9 mouse cellular contexts compared by ENCODE assay signal in genomic region chr2:38645936-38646335, GRCm38 (mm10). TPM values are rescaled to one million over a fixed set of nuclear protein-coding genes. Genes with fewer than 3 reads are reported as not detected.
DNase-seq lines count a peak whose midpoint lies in the region; ATAC-seq and TF ChIP-seq lines count a peak whose summit lies in the region.
"Had no signal": no experiment of that assay in that cellular context is flagged by ENCODE, and none has a peak within 500 bp of the region (broad histone marks: within the 10 kb centered on the region; RNA-seq: fewer than 3 reads in every experiment).

No protein-coding gene starts in this region.

- peak; percentile 59 for TF ChIP-seq RAD21 in MEL (IDR thresholded peaks at IDR 0.05; ENCODE audit: low read depth, low read length)

- peak; percentile 57 to 81 (median 79) for TF ChIP-seq CTCF in MEL (IDR thresholded peaks at IDR 0.05 in 2 of 3, conservative IDR thresholded peaks at IDR 0.05 in 1 of 3; ENCODE audit: control insufficient read depth in 1 of 3, insufficient read depth in 1 of 3, low read depth in 2 of 3, low read length in 3 of 3, poor library complexity in 1 of 3, severe bottlenecking in 1 of 3)
- TF ChIP-seq CTCF in bone marrow, adult 2 months (IDR thresholded peaks at IDR 0.05; ENCODE audit: control insufficient read depth, insufficient read depth, low read length): peak; percentile 50; the same call in 1 of the 2 replicates
- TF ChIP-seq CTCF in heart, postnatal 0 days (IDR thresholded peaks at IDR 0.05; ENCODE audit: low read depth): peak; percentile 72

- no peak for TF ChIP-seq EP300 in MEL (IDR thresholded peaks at IDR 0.05; ENCODE audit: low read depth in 1 of 2, low read length in 2 of 2)
- no peak for TF ChIP-seq EP300 in heart, postnatal 0 days (IDR thresholded peaks at IDR 0.05; ENCODE audit: low read depth)

- TF ChIP-seq POLR2A in MEL (IDR thresholded peaks at IDR 0.05; ENCODE audit: control insufficient read depth in 1 of 2, insufficient read depth in 1 of 2, low read depth in 1 of 2, low read length in 2 of 2, poor library complexity in 1 of 2): no peak
- no peak for TF ChIP-seq POLR2A in bone marrow, adult 2 months (IDR thresholded peaks at IDR 0.05; ENCODE audit: borderline replicate concordance, control insufficient read depth, low read depth, low read length)

- peaks cover 0 to 9% of the 10 kb centered on the region in 2 experiments; a peak in 2 of 4 replicates for H3K4me1 ChIP-seq in MEL (ENCODE audit: control insufficient read depth in 1 of 2, insufficient read depth in 2 of 2, low read length in 2 of 2)
- no peaks in the 10 kb centered on the region; the same call in 1 of the 2 replicates for H3K4me1 ChIP-seq in bone marrow, adult 2 months (ENCODE audit: control insufficient read depth, insufficient read depth, low read length)
- peaks cover 27% of the 10 kb centered on the region for H3K4me1 ChIP-seq in forebrain, embryonic 10.5 days
- peaks cover 8% of the 10 kb centered on the region for H3K4me1 ChIP-seq in heart, postnatal 0 days (ENCODE audit: control insufficient read depth, insufficient read depth)
- H3K4me1 ChIP-seq in liver, embryonic 13.5 days (replicated peaks): peaks cover 20% of the 10 kb centered on the region

- H3K27me3 ChIP-seq in MEL (ENCODE audit: control insufficient read depth in 1 of 2, insufficient read depth in 2 of 2, low read length in 2 of 2): no peaks in the 10 kb centered on the region
- no peaks in the 10 kb centered on the region for H3K27me3 ChIP-seq in forebrain, embryonic 10.5 days (ENCODE audit: poor library complexity, severe bottlenecking)
- H3K27me3 ChIP-seq in heart, postnatal 0 days (ENCODE audit: control insufficient read depth, insufficient read depth, low read length): no peaks in the 10 kb centered on the region
- no peaks in the 10 kb centered on the region for H3K27me3 ChIP-seq in liver, embryonic 13.5 days
- H3K27me3 ChIP-seq: limb, embryonic 13.5 days had no signal

- WGBS in bone marrow, adult 2 months: 2% methylated on average over 3 of the region's 3 CpGs
- 1% methylated on average over 3 of the region's 3 CpGs for WGBS in forebrain, embryonic 10.5 days
- 2% methylated on average over 3 of the region's 3 CpGs for WGBS in heart, postnatal 0 days
- WGBS in liver, embryonic 13.5 days (ENCODE audit: insufficient replicate concordance): 2% methylated on average over 3 of the region's 3 CpGs

- H3K79me2 ChIP-seq in MEL (ENCODE audit: control insufficient read depth, insufficient read depth, low read length, poor library complexity): peaks cover 16% of the 10 kb centered on the region

- peaks cover 5 to 13% of the 10 kb centered on the region in 2 experiments; a peak in 3 of 4 replicates for H3K36me3 ChIP-seq in MEL (ENCODE audit: control insufficient read depth in 1 of 2, insufficient read depth in 2 of 2, low read length in 2 of 2)
- peaks cover 14% of the 10 kb centered on the region for H3K36me3 ChIP-seq in forebrain, embryonic 10.5 days (replicated peaks)
- peaks cover 10% of the 10 kb centered on the region for H3K36me3 ChIP-seq in heart, postnatal 0 days (replicated peaks; ENCODE audit: control insufficient read depth, insufficient read depth, low read length)
- peaks cover 11% of the 10 kb centered on the region for H3K36me3 ChIP-seq in liver, embryonic 13.5 days

- H3K9me3 ChIP-seq in MEL (replicated peaks; ENCODE audit: insufficient read depth, low read length): no peaks in the 10 kb centered on the region
- no peaks in the 10 kb centered on the region for H3K9me3 ChIP-seq in forebrain, embryonic 10.5 days
- H3K9me3 ChIP-seq in heart, postnatal 0 days (replicated peaks; ENCODE audit: control insufficient read depth, low read length): no peaks in the 10 kb centered on the region
- no peaks in the 10 kb centered on the region for H3K9me3 ChIP-seq in liver, embryonic 13.5 days (replicated peaks)

- ATAC-seq in heart, postnatal 0 days (ENCODE audit: insufficient read depth, low read depth): peak; percentile 51
- 0 out of 2 replicates have a peak, but pooled peaks have one; percentile 41 for ATAC-seq in liver, embryonic 13.5 days (ENCODE audit: low read depth)

- H3K27ac ChIP-seq in MEL (ENCODE audit: control insufficient read depth, low read depth, low read length): no peak overlapping the region
- no peak overlapping the region for H3K27ac ChIP-seq in bone marrow, adult 2 months (ENCODE audit: control insufficient read depth, insufficient read depth, low read depth, low read length, poor library complexity)
- no peak overlapping the region for H3K27ac ChIP-seq in forebrain, embryonic 10.5 days
- H3K27ac ChIP-seq in heart, postnatal 0 days (ENCODE audit: low read depth): no peak overlapping the region
- H3K27ac ChIP-seq in liver, embryonic 13.5 days: no peak overlapping the region
- H3K27ac ChIP-seq: limb, embryonic 13.5 days had no signal

- DNase-seq in MEL (ENCODE audit: low read depth, low spot score): peak; percentile 87
- DNase-seq in forebrain, embryonic 10.5 days (ENCODE audit: extremely low spot score, low spot score): peak; percentile 68
- peak; percentile 59 for DNase-seq in heart, postnatal 0 days (ENCODE audit: low spot score)
- peak; percentile 78 to 90 for DNase-seq in kidney, postnatal 36 days
- DNase-seq in liver, embryonic 13.5 days: peak; percentile 42
- DNase-seq in ovary, postnatal 36 days (ENCODE audit: low spot score): peak; percentile 73
- peak; percentile 52 to 73 for DNase-seq in urinary bladder, postnatal 4 days (ENCODE audit: low spot score in 2 of 2)

- H3K4me2 ChIP-seq in heart, postnatal 0 days (ENCODE audit: low read depth, low read length): no peak overlapping the region
- no peak overlapping the region for H3K4me2 ChIP-seq in liver, embryonic 13.5 days
- H3K4me2 ChIP-seq: limb, embryonic 13.5 days had no signal

- no peak overlapping the region for H3K4me3 ChIP-seq in MEL (ENCODE audit: control insufficient read depth in 1 of 2, insufficient read depth in 1 of 2, low read depth in 2 of 2, low read length in 2 of 2)
- H3K4me3 ChIP-seq in bone marrow, adult 2 months (replicated peaks; ENCODE audit: control insufficient read depth, low read depth, low read length): no peak overlapping the region
- no peak overlapping the region for H3K4me3 ChIP-seq in forebrain, embryonic 10.5 days
- H3K4me3 ChIP-seq in heart, postnatal 0 days (ENCODE audit: low read depth, low read length): no peak overlapping the region
- no peak overlapping the region for H3K4me3 ChIP-seq in liver, embryonic 13.5 days (replicated peaks)
- H3K4me3 ChIP-seq: limb, embryonic 13.5 days had no signal

- peak overlapping the region; percentile 7; the same call in 1 of the 2 replicates for H3K9ac ChIP-seq in MEL (ENCODE audit: control insufficient read depth, low read depth, low read length, poor library complexity, severe bottlenecking)
- H3K9ac ChIP-seq in heart, postnatal 0 days (replicated peaks; ENCODE audit: low read depth, low read length): no peak overlapping the region
- no peak overlapping the region for H3K9ac ChIP-seq in liver, embryonic 13.5 days
- H3K9ac ChIP-seq: limb, embryonic 13.5 days had no signal

TF ChIP-seq in MEL, 35 proteins besides CTCF, POLR2A, EP300 and RAD21:
- TF ChIP-seq MAZ (IDR thresholded peaks at IDR 0.05; ENCODE audit: low read depth, low read length) (no peak), SMC3 (IDR thresholded peaks at IDR 0.05; ENCODE audit: low read depth, low read length) (peak; percentile 84), KAT2A (conservative IDR thresholded peaks at IDR 0.05; ENCODE audit: low read depth, low read length) (no peak), HCFC1 (IDR thresholded peaks at IDR 0.05; ENCODE audit: low read depth, low read length) (0 out of 2 replicates have a peak, but pooled peaks have one; percentile 26), ZC3H11A (IDR thresholded peaks at IDR 0.05; ENCODE audit: low read depth, low read length) (peak; percentile 35; the same call in 1 of the 2 replicates), MXI1 (IDR thresholded peaks at IDR 0.05; ENCODE audit: low read depth, low read length) (0 out of 2 replicates have a peak, but pooled peaks have one; percentile 17)
TF ChIP-seq in MEL: peak in this region for 4.

RNA-seq across cellular contexts. Expression of gene Psmb7, which starts 2.0 kb away (rescaled TPM):
- total RNA-seq in MEL (2012; rRNA removed): 367 and 433 TPM in 2 replicates
- 100 to 1,000 TPM in 1 of 2 experiments, not detected in 1; 337 TPM for polyA plus RNA-seq in MEL (2012; ENCODE audit: insufficient read depth in 1 of 2, insufficient read length in 2 of 2, low read depth in 1 of 2, low replicate concordance in 2 of 2, missing spikeins in 1 of 2)
- polyA plus RNA-seq in bone marrow, adult 2 months (2011; ENCODE audit: insufficient read depth, insufficient read length, low replicate concordance, missing spikeins): 46.5 and 82.9 TPM in 2 replicates
- polyA plus RNA-seq in forebrain, embryonic 10.5 days (2016; fragmentation: Nextera tagmentation; extraction: Ambion mirVana): 335 and 344 TPM in 2 replicates
- 220 and 239 TPM in 2 replicates for total RNA-seq in heart, postnatal 0 days (2014; rRNA removed; ENCODE audit: low replicate concordance)
- polyA plus RNA-seq in heart, postnatal 0 days (2015; fragmentation: Nextera tagmentation; extraction: Ambion mirVana): 241 and 243 TPM in 2 replicates
- 213 and 227 TPM in 2 replicates for polyA plus RNA-seq in liver, embryonic 13.5 days (2015; fragmentation: Nextera tagmentation; extraction: Ambion mirVana)
